Mouse (Mus musculus) myocyte (in vitro differentiated cells): ENCODE measurements around the gene Kbtbd3. TPM values are rescaled to one million over a fixed set of nuclear protein-coding genes. Genes with fewer than 3 reads are reported as not detected.
A peak's percentile ranks its signal among the peaks of the same experiment; 100 is the strongest.

Experiments used
- H3K27me3 ChIP-seq: one replicate; pipeline ENCODE4 v1.6.1; 2011; ENCODE audit not compliant: control insufficient read depth, insufficient read depth, insufficient read length
- H3K36me3 ChIP-seq: one replicate; pipeline ENCODE4 v1.6.1; 2011; ENCODE audit not compliant: control insufficient read depth, insufficient read depth
- H3K4me2 ChIP-seq: one replicate; pipeline ENCODE4 v1.6.1; 2011; ENCODE audit warnings: low read depth, control low read depth
- H3K4me3 ChIP-seq: one replicate; pipeline ENCODE4 v1.5.1; 2011; ENCODE audit warnings: mild to moderate bottlenecking, control low read depth, moderate library complexity
- H3K79me2 ChIP-seq: one replicate; pipeline ENCODE4 v1.6.1; 2011; ENCODE audit not compliant: control insufficient read depth, insufficient read depth
- H3ac ChIP-seq: one replicate; pipeline ENCODE4 v1.6.1; 2011; ENCODE audit not compliant: control insufficient read depth, insufficient read length
- CEBPB ChIP-seq: IDR thresholded peaks from 2 replicates; pipeline ENCODE4 v1.6.1; 2011; ENCODE audit warnings: mild to moderate bottlenecking, moderate library complexity; ENCODE audit not compliant: poor library complexity, insufficient read depth, severe bottlenecking
- E2F4 ChIP-seq: IDR thresholded peaks from one replicate; pipeline ENCODE4 v1.6.1; 2011; ENCODE audit warnings: mild to moderate bottlenecking, control low read depth, moderate library complexity; ENCODE audit not compliant: insufficient read depth
- MAX ChIP-seq: IDR thresholded peaks from one replicate; pipeline ENCODE4 v1.6.1; 2011; ENCODE audit warnings: low read depth, mild to moderate bottlenecking, control low read depth
- MYOD1 ChIP-seq, 3 experiments: IDR thresholded peaks; one replicate each; pipeline ENCODE4 v1.6.1; 2011; ENCODE audit warnings: control low read depth in 2 of 3, low read depth in 2 of 3, mild to moderate bottlenecking in 2 of 3, moderate library complexity in 1 of 3; ENCODE audit not compliant: insufficient read length in 2 of 3, control insufficient read depth in 1 of 3
- MYOG ChIP-seq, 3 experiments: IDR thresholded peaks; one replicate each; pipeline ENCODE4 v1.6.1; 2011; ENCODE audit warnings: control low read depth in 2 of 3, low read depth in 2 of 3, mild to moderate bottlenecking in 2 of 3; ENCODE audit not compliant: insufficient read length in 2 of 3, control insufficient read depth in 1 of 3, insufficient read depth in 1 of 3
- POLR2A ChIP-seq: IDR thresholded peaks from one replicate; pipeline ENCODE4 v1.6.1; 2011; ENCODE audit warnings: low read depth, mild to moderate bottlenecking, control low read depth, moderate library complexity; ENCODE audit not compliant: insufficient read length
- POLR2AphosphoS2 ChIP-seq: IDR thresholded peaks from one replicate; pipeline ENCODE4 v1.6.1; 2011; ENCODE audit warnings: low read depth, control low read depth; ENCODE audit not compliant: insufficient read length
- REST ChIP-seq: IDR thresholded peaks from one replicate; pipeline ENCODE4 v1.6.1; 2011; ENCODE audit warnings: mild to moderate bottlenecking, control low read depth, moderate library complexity; ENCODE audit not compliant: insufficient read depth, insufficient read length
- SRF ChIP-seq: IDR thresholded peaks from one replicate; pipeline ENCODE4 v1.6.1; 2011; ENCODE audit warnings: low read depth; ENCODE audit not compliant: control insufficient read depth, insufficient read length
- TCF12 ChIP-seq: IDR thresholded peaks from one replicate; pipeline ENCODE4 v1.6.1; 2011; ENCODE audit warnings: mild to moderate bottlenecking, control low read depth; ENCODE audit not compliant: poor library complexity, insufficient read depth, severe bottlenecking
- TCF3 ChIP-seq: IDR thresholded peaks from one replicate; pipeline ENCODE4 v1.6.1; 2011; ENCODE audit warnings: low read depth, control low read depth; ENCODE audit not compliant: insufficient read length
- USF1 ChIP-seq: IDR thresholded peaks from one replicate; pipeline ENCODE4 v1.6.1; 2011; ENCODE audit warnings: low read depth, mild to moderate bottlenecking, control low read depth, moderate library complexity
- polyA plus RNA-seq: library from polyadenylated mRNA; unstranded; fragments of >200 nt; fragmentation: generic; extraction: Trizol; gene quantifications from one replicate; pipeline ENCODE4 v1.2.1, GENCODE M21; 2012; ENCODE audit warnings: missing spikeins

Gene Kbtbd3
- polyA plus RNA-seq, 1 experiment: 0.85 TPM

DNA sequence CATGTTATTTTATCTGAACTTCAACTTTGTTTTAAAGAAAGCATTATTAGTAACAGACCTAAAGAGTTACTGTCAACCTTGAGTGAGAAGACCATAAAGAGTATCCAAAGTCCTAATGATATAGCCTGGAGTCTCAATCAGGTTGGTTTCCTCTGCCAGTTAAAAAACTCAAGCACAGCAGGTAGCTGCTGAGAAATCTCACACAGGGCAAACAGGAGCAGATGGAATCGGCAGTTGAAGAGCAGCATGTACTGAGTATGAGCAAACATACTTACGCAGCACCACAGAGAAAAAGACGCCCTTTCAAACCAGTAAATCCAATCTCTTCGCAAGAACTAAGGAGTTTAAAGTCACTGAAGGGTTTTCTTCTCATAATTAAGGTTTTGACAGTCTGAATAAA lies 4.3 kb downstream of the Kbtbd3 start:
- Histone ChIP-seq H3K4me2 (no peak overlapping the region), H3K79me2 (peaks cover under 1% of the 10 kb centered on the region), H3K36me3 (no peaks in the 10 kb centered on the region), H3K4me3 (no peak overlapping the region), H3ac (no peak overlapping the region), H3K27me3 (no peaks in the 10 kb centered on the region)
- TF ChIP-seq POLR2AphosphoS2: no peak
- TF ChIP-seq POLR2A: no peak
- no peak for TF ChIP-seq USF1
- no peak for TF ChIP-seq CEBPB
- no peak for TF ChIP-seq E2F4
- no peak for TF ChIP-seq SRF

DNA sequence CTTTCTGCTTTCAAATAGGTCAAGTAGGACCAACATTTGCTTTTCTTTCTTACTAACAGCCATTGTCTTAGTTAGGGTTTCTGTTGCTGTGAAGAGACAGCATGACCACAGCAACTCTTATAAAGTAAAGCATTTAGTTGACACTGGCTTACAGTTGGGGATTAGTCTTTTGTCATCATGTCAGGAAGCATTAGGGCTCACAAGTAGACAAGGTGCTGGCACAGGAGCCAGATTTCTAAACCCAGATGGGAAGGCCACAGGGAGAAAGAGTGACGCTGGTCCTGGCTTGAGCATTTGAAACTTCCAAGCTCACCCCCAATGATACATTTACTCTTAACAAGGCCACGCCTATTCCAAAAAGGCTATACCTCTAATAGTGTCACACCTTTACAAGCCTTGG lies 6.1 kb downstream of the Kbtbd3 start:
- TF ChIP-seq USF1 (no peak), MYOG (IDR thresholded peaks at IDR 0.05; ENCODE audit: control insufficient read depth in 1 of 3, insufficient read depth in 1 of 3, insufficient read length in 2 of 3, low read depth in 2 of 3) (no peak), MAX (no peak), MYOD1 (IDR thresholded peaks at IDR 0.05; ENCODE audit: control insufficient read depth in 1 of 3, insufficient read length in 2 of 3, low read depth in 2 of 3) (no peak), E2F4 (no peak), POLR2A (no peak)
- H3K36me3 ChIP-seq: no peaks in the 10 kb centered on the region
- no peak overlapping the region for H3ac ChIP-seq
- no peak overlapping the region for H3K4me2 ChIP-seq
- H3K4me3 ChIP-seq: no peak overlapping the region
- no peaks in the 10 kb centered on the region for H3K79me2 ChIP-seq
- no peaks in the 10 kb centered on the region for H3K27me3 ChIP-seq

DNA sequence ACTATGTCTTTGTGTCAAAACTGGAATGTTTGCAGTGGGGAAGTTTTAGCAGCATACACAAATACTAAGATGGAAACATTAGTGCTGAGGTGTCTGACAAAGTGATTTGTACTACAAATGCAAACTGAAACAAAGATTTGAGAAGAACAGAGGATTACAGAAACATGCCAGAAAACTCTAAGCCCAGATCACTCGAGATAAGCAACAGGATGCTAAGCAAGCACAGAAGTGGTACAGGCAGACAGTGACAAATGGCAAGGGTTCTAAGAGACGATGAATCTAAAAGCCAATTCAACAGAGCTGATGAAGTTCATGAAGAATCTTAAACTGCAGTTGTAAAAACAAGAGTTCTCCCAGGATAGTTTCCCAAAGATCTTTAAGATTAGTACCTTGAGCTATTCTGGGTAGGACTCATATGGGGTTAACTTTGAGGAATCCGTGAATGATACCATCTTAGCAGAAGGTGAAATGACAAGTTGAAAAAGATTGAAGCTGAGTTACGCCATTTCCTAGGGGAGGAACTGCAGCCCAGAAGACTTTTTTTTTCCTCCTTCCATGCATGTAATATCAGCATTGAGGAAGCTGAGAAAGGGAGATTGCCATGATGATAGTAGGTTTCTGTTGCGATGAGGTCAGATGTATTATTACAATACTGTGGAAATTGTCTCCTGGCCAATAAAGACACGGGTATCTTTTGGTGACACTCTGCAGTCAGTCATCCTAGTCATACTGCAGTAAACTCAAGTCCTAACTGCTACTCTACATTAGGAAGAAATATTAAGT lies 9.5 kb downstream of the Kbtbd3 start:
- no peak overlapping the region for H3K4me2 ChIP-seq
- no peaks in the 10 kb centered on the region for H3K27me3 ChIP-seq
- no peak overlapping the region for H3ac ChIP-seq
- H3K36me3 ChIP-seq: no peaks in the 10 kb centered on the region
- H3K79me2 ChIP-seq: no peaks in the 10 kb centered on the region
- TF ChIP-seq TCF12: no peak
- TF ChIP-seq MAX: no peak
- TF ChIP-seq POLR2AphosphoS2: no peak
- no peak for TF ChIP-seq MYOD1 (IDR thresholded peaks at IDR 0.05; ENCODE audit: control insufficient read depth in 1 of 3, insufficient read length in 2 of 3, low read depth in 2 of 3)
- TF ChIP-seq POLR2A: no peak
- no peak for TF ChIP-seq USF1
- no peak for TF ChIP-seq E2F4
- TF ChIP-seq SRF: no peak
- no peak for TF ChIP-seq MYOG (IDR thresholded peaks at IDR 0.05; ENCODE audit: control insufficient read depth in 1 of 3, insufficient read depth in 1 of 3, insufficient read length in 2 of 3, low read depth in 2 of 3)
- no peak for TF ChIP-seq CEBPB
- no peak overlapping the region for H3K4me3 ChIP-seq

- Histone ChIP-seq H3K4me3 (no peak overlapping the region), H3K4me2 (no peak overlapping the region), H3K79me2 (no peaks in the 10 kb centered on the region), H3K36me3 (no peaks in the 10 kb centered on the region), H3K27me3 (no peaks in the 10 kb centered on the region), H3ac (no peak overlapping the region)
- no peak for TF ChIP-seq TCF3
- TF ChIP-seq CEBPB: no peak
- TF ChIP-seq E2F4: no peak
- TF ChIP-seq MYOD1 (IDR thresholded peaks at IDR 0.05; ENCODE audit: control insufficient read depth in 1 of 3, insufficient read length in 2 of 3, low read depth in 2 of 3): no peak
- TF ChIP-seq POLR2AphosphoS2: no peak
- TF ChIP-seq MAX: no peak
- no peak for TF ChIP-seq REST
- TF ChIP-seq MYOG (IDR thresholded peaks at IDR 0.05; ENCODE audit: control insufficient read depth in 1 of 3, insufficient read depth in 1 of 3, insufficient read length in 2 of 3, low read depth in 2 of 3): no peak
- no peak for TF ChIP-seq SRF
- TF ChIP-seq TCF12: no peak
- TF ChIP-seq USF1: no peak
- TF ChIP-seq POLR2A: no peak
Observed at GRCm38 (mm10) chr9:4353163-4353562, 43.5 kb downstream of the Kbtbd3 start.

DNA sequence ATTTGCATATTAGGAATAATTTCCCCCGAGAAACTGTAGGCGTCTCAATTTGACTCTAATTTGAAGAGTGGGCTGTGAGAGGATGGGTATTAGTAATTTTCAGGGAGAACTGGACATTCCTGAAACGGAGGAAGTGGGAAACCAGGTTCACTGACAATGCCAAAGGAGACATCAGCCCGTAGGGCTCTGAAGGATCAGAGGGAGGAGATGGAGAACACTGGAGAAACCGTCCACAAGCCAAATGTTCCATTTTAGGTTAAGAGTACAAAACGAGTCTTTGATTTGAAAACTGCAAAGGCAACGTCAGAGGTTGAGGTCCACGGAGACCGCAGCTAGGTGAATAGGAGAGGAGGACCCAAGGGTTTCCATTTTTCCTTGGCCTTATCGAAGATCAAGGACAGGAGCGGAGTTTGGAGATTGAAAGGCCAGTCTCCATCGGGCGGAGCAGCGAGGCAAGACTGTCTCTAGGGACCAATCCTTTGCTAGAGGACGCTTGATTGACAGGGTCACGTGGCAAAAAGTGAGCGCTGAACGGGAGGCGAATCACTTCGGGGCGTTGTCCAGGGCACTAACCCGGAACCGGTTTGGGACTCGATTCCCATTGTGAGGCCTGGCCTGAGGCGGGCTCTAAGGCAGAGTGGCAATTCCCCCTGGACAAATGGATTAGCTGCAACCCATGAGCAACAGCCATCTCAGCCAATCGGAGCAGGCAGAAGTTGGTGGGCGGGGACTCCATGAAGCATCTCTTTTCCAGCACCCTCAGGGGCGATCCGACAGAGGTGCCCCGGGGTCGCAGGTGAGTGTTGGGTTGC lies 66.4 kb downstream of the Kbtbd3 start, which contains the start of gene Msantd4:
Gene Msantd4, plus strand, starts transcription at position 735 of the 812 bp plus-strand sequence.
- Histone ChIP-seq H3ac (peak within 1 kb of the TSS; percentile 31), H3K4me3 (peak within 1 kb of the TSS; percentile 81), H3K36me3 (no peaks in the 10 kb centered on the region), H3K79me2 (peaks cover 38% of the 10 kb centered on the region), H3K4me2 (peak within 1 kb of the TSS; percentile 95), H3K27me3 (no peaks in the 10 kb centered on the region)
- TF ChIP-seq REST: no peak
- peak; percentile 99 for TF ChIP-seq USF1
- TF ChIP-seq TCF12: no peak
- TF ChIP-seq MYOD1 (IDR thresholded peaks at IDR 0.05; ENCODE audit: control insufficient read depth in 1 of 3, insufficient read length in 2 of 3, low read depth in 2 of 3): peak in 1 of 3 experiments; percentile 10
- no peak for TF ChIP-seq MAX
- TF ChIP-seq E2F4: no peak
- TF ChIP-seq TCF3: no peak
- TF ChIP-seq CEBPB: no peak
- TF ChIP-seq POLR2AphosphoS2: peak; percentile 43
- TF ChIP-seq MYOG (IDR thresholded peaks at IDR 0.05; ENCODE audit: control insufficient read depth in 1 of 3, insufficient read depth in 1 of 3, insufficient read length in 2 of 3, low read depth in 2 of 3): no peak
- TF ChIP-seq POLR2A: peak; percentile 46
- TF ChIP-seq SRF: peak; percentile 19
